Mouse (Mus musculus) embryonic facial prominence, embryonic 15.5 days (tissue): ENCODE data around the gene Gm45015. TPM values are rescaled to one million over a fixed set of nuclear protein-coding genes. Genes with fewer than 3 reads are reported as not detected.
"Not testable (repeated sequence)": the region's sequence is repeated elsewhere in the genome, so short reads cannot be mapped to it uniquely, and the experiment has no call there.

ENCODE experiments used
- ATAC-seq: fragments of 200-750 bp; cut with Nextera tagmentation; 2 replicates; pipeline ENCODE4 v1.8.0; 2017; ENCODE audit warnings: low read depth, moderate TSS enrichment; ENCODE audit not compliant: insufficient number of reproducible peaks, low FRiP score, low TSS enrichment
- H3K27ac ChIP-seq: fragments of 300-500 bp; sonication (generic); replicated peaks from 2 replicates; pipeline ENCODE4 v1.5.1; 2015; ENCODE audit warnings: mild to moderate bottlenecking, inconsistent platforms
- H3K27me3 ChIP-seq: fragments of 300-500 bp; sonication (generic); 2 replicates; pipeline ENCODE4 v1.6.1; 2015; ENCODE audit warnings: inconsistent platforms
- H3K36me3 ChIP-seq: fragments of 300-500 bp; sonication (generic); 2 replicates; pipeline ENCODE4 v1.6.1; 2015; ENCODE audit warnings: mild to moderate bottlenecking, inconsistent platforms
- H3K4me1 ChIP-seq: fragments of 300-500 bp; sonication (generic); 2 replicates; pipeline ENCODE4 v1.6.1; 2015; ENCODE audit warnings: inconsistent platforms
- H3K4me2 ChIP-seq: fragments of 300-500 bp; sonication (generic); replicated peaks from 2 replicates; pipeline ENCODE4 v1.6.1; 2015; ENCODE audit warnings: mild to moderate bottlenecking, inconsistent platforms
- H3K4me3 ChIP-seq: fragments of 300-500 bp; sonication (generic); replicated peaks from 2 replicates; pipeline ENCODE4 v1.5.1; 2015; ENCODE audit warnings: mild to moderate bottlenecking, inconsistent platforms
- H3K9ac ChIP-seq: fragments of 300-500 bp; sonication (generic); 2 replicates; pipeline ENCODE4 v1.6.1; 2015; ENCODE audit warnings: inconsistent platforms
- H3K9me3 ChIP-seq: fragments of 300-500 bp; sonication (generic); replicated peaks from 2 replicates; pipeline ENCODE4 v1.6.1; 2016; ENCODE audit warnings: inconsistent platforms
- WGBS: fragments of 180-500 bp; shearing (Covaris S2); methylation state at CpG from one replicate; pipeline ENCODE4 v1.1.7; 2015; 5-methylcytosine and 5-hydroxymethylcytosine counted together
- polyA plus RNA-seq: library from polyadenylated mRNA; unstranded; fragments of >200 nt; fragmentation: Nextera tagmentation; extraction: Ambion mirVana; gene quantifications from 2 replicates; pipeline ENCODE4 v1.2.1, GENCODE M21; 2015

The Gm45015 gene
- polyA plus RNA-seq, 1 experiment from 2014 or later, result not detected

DNA sequence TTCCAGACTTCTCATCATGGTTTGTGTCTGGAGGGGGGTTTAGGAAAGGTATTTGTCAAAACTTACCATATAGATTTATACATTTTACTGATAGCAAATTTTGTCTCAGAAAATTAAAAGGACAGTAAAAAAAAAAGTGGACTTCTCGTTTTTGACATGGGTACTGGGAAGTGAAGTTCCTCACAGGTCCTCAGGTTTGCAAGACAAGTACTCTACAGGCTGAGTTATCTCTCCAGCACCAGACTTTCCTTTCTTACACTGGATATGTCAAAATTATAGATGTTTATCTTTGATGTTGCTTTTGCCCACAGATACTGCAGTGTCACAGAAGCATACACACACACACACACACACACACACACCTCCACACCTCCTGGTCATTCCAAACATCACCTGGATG is 4.8 kb upstream of the Gm45015 start:
- H3K9ac ChIP-seq, result no peak overlapping the region
- no peaks in the 10 kb centered on the region for H3K9me3 ChIP-seq
- no peaks in the 10 kb centered on the region for H3K36me3 ChIP-seq
- H3K27ac ChIP-seq, result no peak overlapping the region
- peaks cover 6% of the 10 kb centered on the region; the same call in 1 of the 2 replicates for H3K27me3 ChIP-seq
- WGBS, result 41% methylated on average over 1 of the region's 1 CpGs
- no peak overlapping the region for H3K4me3 ChIP-seq
- no peak overlapping the region for H3K4me2 ChIP-seq
- H3K4me1 ChIP-seq, result no peaks in the 10 kb centered on the region
- ATAC-seq, result no peak

DNA sequence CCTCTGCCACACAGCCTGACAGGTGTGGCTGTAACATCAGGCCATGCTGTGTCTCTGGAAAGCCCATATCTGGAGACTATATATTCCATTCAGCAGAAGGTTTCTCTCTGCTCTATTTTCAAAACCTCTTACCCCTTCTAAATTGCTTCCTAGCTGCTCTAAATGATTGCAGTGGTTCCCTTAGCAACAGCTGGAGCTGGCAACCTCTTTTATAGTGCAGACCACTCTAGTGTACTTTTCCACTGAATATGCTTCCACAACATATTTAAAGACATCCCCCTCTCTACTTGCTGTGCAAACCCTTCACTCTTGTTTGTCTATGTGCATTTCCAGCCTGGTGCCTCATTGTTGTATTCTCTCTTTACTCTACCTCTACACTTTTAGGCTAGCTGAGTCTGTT is 3.1 kb downstream of the Gm45015 start:
- Histone ChIP-seq H3K36me3 (no peaks in the 10 kb centered on the region), H3K4me2 (no peak overlapping the region), H3K27me3 (peaks cover 4% of the 10 kb centered on the region; the same call in 1 of the 2 replicates), H3K4me1 (no peaks in the 10 kb centered on the region), H3K27ac (no peak overlapping the region), H3K9me3 (no peaks in the 10 kb centered on the region), H3K4me3 (no peak overlapping the region), H3K9ac (no peak overlapping the region)
- ATAC-seq, result no peak

DNA sequence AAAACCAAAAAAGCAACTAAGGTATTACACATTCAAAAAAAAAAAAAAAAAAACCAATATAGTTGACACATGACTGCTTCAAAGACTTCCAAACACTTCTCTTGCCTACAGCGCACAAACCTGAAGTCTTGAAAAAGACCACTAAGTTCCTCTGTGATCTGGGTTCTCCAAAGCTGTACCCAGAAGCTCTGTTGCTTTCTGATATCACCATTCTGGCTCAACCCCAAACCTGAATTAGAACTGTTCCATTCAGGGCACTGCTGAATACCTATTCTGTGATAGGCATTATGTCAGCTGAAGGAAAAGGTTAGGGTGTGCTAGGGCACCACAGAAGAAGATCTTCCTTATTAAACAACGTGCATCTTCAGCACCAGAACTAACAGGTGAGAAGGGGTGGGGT is 9.4 kb downstream of the Gm45015 start:
- Histone ChIP-seq H3K27ac (no peak overlapping the region), H3K4me2 (no peak overlapping the region)
- no peak for ATAC-seq

DNA sequence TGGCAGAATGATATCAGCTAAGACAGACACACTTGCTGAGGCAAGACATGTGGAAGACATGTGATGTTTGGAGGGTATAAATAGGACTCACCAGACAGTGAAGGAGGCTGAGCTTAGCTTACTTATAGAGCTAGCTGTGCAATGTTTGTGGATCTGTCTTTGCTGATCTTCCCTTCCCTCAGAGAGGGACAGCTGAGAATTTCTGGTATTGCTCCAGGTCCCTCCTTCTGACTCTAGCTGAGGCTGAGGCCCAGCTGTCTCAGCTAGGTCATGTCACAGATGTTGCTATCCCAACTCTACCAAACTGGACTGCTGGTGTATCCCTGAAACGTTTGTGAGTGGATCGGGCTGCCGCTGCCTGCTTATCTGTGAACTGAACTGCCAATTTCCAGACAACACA is 15.6 kb downstream of the Gm45015 start:
- Histone ChIP-seq H3K4me1 (no peaks in the 10 kb centered on the region), H3K27ac (no peak overlapping the region), H3K36me3 (no peaks in the 10 kb centered on the region), H3K4me2 (no peak overlapping the region), H3K4me3 (no peak overlapping the region), H3K9me3 (no peaks in the 10 kb centered on the region), H3K9ac (no peak overlapping the region), H3K27me3 (no peaks in the 10 kb centered on the region)
- ATAC-seq, result no peak
- WGBS, result 61% methylated on average over 3 of the region's 3 CpGs

More for the DNA sequence above, 9.4 kb downstream of the Gm45015 start:
- Histone ChIP-seq H3K9ac (no peak overlapping the region), H3K9me3 (no peaks in the 10 kb centered on the region), H3K27me3 (peaks cover 4% of the 10 kb centered on the region; the same call in 1 of the 2 replicates), H3K4me1 (no peaks in the 10 kb centered on the region), H3K36me3 (no peaks in the 10 kb centered on the region), H3K4me3 (no peak overlapping the region)
- 74% methylated on average over 2 of the region's 2 CpGs for WGBS

DNA sequence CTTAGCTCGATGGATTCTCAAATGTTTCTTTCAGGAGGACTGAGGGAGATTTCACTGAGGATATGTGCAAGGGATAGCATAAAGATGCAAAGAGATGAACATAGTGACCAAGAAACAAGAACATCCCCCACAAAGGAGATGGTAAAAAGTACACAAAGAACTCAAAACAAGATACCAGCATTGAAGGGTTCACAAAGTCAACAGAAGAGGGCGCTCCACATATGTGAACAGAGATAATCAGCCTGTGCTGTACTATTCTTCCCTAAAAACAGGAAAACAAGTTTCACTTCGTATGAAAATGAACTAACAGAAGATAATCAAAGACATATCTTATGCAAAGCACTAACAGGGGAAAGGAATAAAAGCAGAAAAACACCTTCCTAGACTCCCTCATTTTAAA is 24.1 kb downstream of the Gm45015 start:
- no peak overlapping the region for H3K9ac ChIP-seq
- no peaks in the 10 kb centered on the region for H3K4me1 ChIP-seq
- H3K4me2 ChIP-seq, result no peak overlapping the region
- H3K27me3 ChIP-seq, result no peaks in the 10 kb centered on the region
- ATAC-seq, result no peak
- no peaks in the 10 kb centered on the region for H3K9me3 ChIP-seq
- no peaks in the 10 kb centered on the region for H3K36me3 ChIP-seq
- 44% methylated on average over 3 of the region's 3 CpGs for WGBS
- H3K27ac ChIP-seq, result no peak overlapping the region
- H3K4me3 ChIP-seq, result no peak overlapping the region

DNA sequence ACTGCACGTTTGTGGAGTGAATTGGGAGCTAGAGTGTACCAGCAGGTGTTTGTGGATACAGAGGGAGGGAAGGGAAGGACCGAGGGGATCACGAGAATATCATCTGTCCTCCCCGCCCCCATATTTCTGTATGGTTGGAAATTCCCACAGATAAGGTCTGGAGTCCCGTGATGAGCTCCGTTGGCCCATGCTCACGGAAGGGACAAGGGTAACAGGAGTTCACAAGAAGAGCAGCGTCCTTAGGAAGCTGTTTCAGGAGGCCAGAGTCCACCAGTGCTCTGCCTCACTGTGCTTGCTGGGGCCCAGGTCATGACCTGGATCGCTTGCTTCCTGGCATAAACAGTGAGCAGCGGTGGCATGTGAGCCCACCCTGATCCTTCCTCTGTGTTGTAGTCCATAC is 40.9 kb downstream of the Gm45015 start:
- H3K9me3 ChIP-seq, ATAC-seq, H3K4me1 ChIP-seq, H3K9ac ChIP-seq, H3K27me3 ChIP-seq, H3K4me3 ChIP-seq, H3K4me2 ChIP-seq, H3K36me3 ChIP-seq, H3K27ac ChIP-seq: not testable (repeated sequence)
- WGBS, result 70% methylated on average over 10 of the region's 10 CpGs

DNA sequence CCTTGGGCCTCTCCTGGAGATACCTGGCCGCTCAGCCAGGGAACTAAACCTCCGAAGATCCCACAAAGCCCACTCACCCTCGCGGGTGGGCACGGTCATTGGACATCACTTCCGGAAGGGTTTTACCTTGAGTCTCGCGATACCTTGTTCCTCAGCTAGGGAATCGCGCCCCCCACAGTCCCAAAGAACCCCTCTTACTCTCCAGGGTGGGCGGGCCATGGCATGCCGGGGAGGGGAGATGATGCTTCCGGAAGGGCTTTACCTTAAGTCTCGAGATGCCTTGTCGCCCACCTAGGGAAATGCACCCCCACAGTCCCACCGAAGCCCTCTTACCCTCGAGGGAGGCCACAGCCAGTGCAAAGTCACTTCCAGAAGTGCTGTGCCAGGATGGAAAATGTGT is 43.8 kb downstream of the Gm45015 start, which contains the start of the genes Xlr5a and Xlr5c:
TSS of gene Xlr5a (minus strand) at position 101 of the 400 bp plus-strand sequence.
TSS of gene Xlr5c (minus strand) at position 101 of the 400 bp plus-strand sequence.
- H3K9me3 ChIP-seq, H3K36me3 ChIP-seq, H3K9ac ChIP-seq, H3K4me1 ChIP-seq, H3K4me2 ChIP-seq, H3K27me3 ChIP-seq, H3K27ac ChIP-seq, ATAC-seq, H3K4me3 ChIP-seq: not testable (repeated sequence)
- WGBS, result 89% methylated on average over 15 of the region's 17 CpGs

Other genes with a start within 250 kb of the Gm45015 start
- 2.0 and 2.1 TPM in 2 replicates for gene Xlr3a, start 239.7 kb downstream of the Gm45015 start, polyA plus RNA-seq
- gene Gm14685, start 219.8 kb downstream of the Gm45015 start, polyA plus RNA-seq, result 0.08 and 0.15 TPM in 2 replicates
- gene Xlr5b, start 188.0 kb downstream of the Gm45015 start, polyA plus RNA-seq, result not detected in 2 replicates
- gene DXBay18, start 187.4 kb downstream of the Gm45015 start, polyA plus RNA-seq, result 0.08 TPM in 1 of 2 replicates, not detected in the other
- gene Spin2d, start 159.9 kb downstream of the Gm45015 start, polyA plus RNA-seq, result not detected in 2 replicates
- 7.8 and 11.0 TPM in 2 replicates for gene Xlr3b, start 144.6 kb downstream of the Gm45015 start, polyA plus RNA-seq
- gene Xlr4b, start 122.5 kb downstream of the Gm45015 start, polyA plus RNA-seq, result 0.70 and 1.0 TPM in 2 replicates
- gene F8a, start 108.5 kb downstream of the Gm45015 start, polyA plus RNA-seq, result 13.3 and 14.6 TPM in 2 replicates
- 0.58 and 0.75 TPM in 2 replicates for gene Xlr4c, start 93.7 kb downstream of the Gm45015 start, polyA plus RNA-seq
- not detected in 2 replicates for gene Xlr3c, start 71.5 kb downstream of the Gm45015 start, polyA plus RNA-seq
- not detected in 2 replicates for gene Xlr5a, start 43.9 kb downstream of the Gm45015 start, polyA plus RNA-seq
- not detected in 2 replicates for gene Xlr5c, start 43.9 kb downstream of the Gm45015 start, polyA plus RNA-seq
- gene Zfp275, start 5.8 kb upstream of the Gm45015 start, polyA plus RNA-seq, result 17.2 and 17.7 TPM in 2 replicates
- gene Gm18336, start 61.9 kb upstream of the Gm45015 start, polyA plus RNA-seq, result 0.09 TPM in 1 of 2 replicates, not detected in the other
- 0.33 and 0.34 TPM in 2 replicates for gene Zfp92, start 74.3 kb upstream of the Gm45015 start, polyA plus RNA-seq
- gene Trex2, start 98.5 kb upstream of the Gm45015 start, polyA plus RNA-seq, result 12.3 and 13.0 TPM in 2 replicates
- gene Haus7, start 122.2 kb upstream of the Gm45015 start, polyA plus RNA-seq, result 56.5 and 58.7 TPM in 2 replicates
- gene Bgn, start 146.8 kb upstream of the Gm45015 start, polyA plus RNA-seq, result 302 and 313 TPM in 2 replicates
- gene Atp2b3, start 166.2 kb upstream of the Gm45015 start, polyA plus RNA-seq, result 0.41 and 0.43 TPM in 2 replicates